Mouse (Mus musculus): Measurements from ENCODE around the gene Alms1.

DNA sequence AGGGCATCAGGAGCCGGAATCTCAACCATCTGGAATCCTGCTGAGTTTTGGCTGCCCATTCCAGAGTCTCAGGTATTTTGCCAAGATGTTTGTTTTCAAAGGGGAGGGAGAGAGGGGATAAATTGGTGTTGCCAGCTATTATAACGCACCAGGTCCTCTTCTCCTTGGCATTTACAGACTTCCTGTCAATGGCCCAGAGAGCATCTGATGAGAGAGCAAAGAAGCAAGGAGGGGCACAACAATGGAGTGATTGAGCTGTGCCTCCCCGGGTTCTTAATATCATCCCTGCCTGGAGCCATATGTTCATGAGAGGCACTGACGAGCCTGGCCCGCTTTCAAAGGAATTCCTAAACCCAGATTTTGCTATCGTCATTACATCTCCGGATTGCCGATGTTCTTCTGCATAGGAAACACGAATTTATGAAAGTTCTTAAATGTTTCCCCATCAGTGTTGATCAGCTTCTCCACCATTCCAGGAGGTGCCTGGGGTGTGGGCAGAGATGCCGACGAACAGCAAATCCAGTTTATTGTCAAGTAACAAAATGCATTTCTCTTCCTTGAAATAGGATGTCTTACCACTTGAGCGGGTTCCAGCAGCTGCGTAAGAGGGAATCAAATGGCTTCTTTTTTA lies 43.0 kb upstream of the Alms1 start:
- TF ChIP-seq CTCF (IDR thresholded peaks at IDR 0.05; ENCODE audit: borderline replicate concordance, insufficient read depth, low read depth, low read length) (no peak), POLR2A (IDR thresholded peaks at IDR 0.05; ENCODE audit: borderline replicate concordance, insufficient read depth, low read length) (no peak)

Data from cerebellum, adult 2 months (tissue).